ENCODE assay signal across 8 mouse cellular contexts in the genomic region with DNA sequence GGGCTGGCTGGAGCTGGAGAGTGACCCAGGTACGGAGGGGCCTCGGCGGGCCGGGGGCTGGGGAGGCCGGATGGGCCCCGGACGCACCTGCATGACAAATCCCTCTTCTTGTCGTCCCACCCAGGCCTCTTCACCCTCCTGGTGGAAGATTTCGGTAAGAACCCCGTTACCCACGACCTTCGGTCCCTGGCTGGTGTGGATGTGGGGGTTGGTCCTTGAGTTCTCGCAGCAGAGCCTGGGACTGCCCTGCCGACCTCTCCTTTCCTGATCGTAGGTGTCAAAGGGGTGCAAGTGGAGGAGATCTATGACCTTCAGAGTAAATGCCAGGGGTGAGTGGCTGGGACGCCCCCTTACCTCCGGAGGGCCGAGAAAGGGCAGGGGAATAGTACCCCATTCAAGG. TPM values are rescaled to one million over a fixed set of nuclear protein-coding genes. Genes with fewer than 3 reads are reported as not detected.
DNase-seq lines count a peak whose midpoint lies in the region; ATAC-seq and TF ChIP-seq lines count a peak whose summit lies in the region.

No protein-coding gene starts in this region.

- H3K36me3 ChIP-seq in testis, adult 2 months (ENCODE audit: control insufficient read depth, insufficient read depth, low read length): peaks cover 3% of the 10 kb centered on the region
- peaks cover 33% of the 10 kb centered on the region for H3K36me3 ChIP-seq in liver, embryonic 11.5 days (ENCODE audit: control insufficient read depth, insufficient read depth, low read length)
- H3K36me3 ChIP-seq in stomach, postnatal 0 days (ENCODE audit: control insufficient read depth, insufficient read depth, low read length): peaks cover 21% of the 10 kb centered on the region

- DNase-seq in cerebellum, adult 2 months: no peak
- no peak for DNase-seq in cerebellum, postnatal 14 days
- DNase-seq in testis, postnatal 14 days (ENCODE audit: low spot score): no peak
- no peak for DNase-seq in liver, embryonic 11.5 days (ENCODE audit: low spot score)
- no peak for DNase-seq in stomach, postnatal 0 days (ENCODE audit: low spot score)
- DNase-seq in left cerebral cortex, postnatal 36 days (ENCODE audit: low spot score in 2 of 2): no peak
- no peak for DNase-seq in adrenal gland, postnatal 36 days

- no peak for TF ChIP-seq POLR2A in cerebellum, adult 2 months (IDR thresholded peaks at IDR 0.05; ENCODE audit: borderline replicate concordance, insufficient read depth, low read length)
- TF ChIP-seq POLR2A in testis, adult 2 months (IDR thresholded peaks at IDR 0.05; ENCODE audit: control insufficient read depth, low read depth, low read length): no peak

- no peaks in the 10 kb centered on the region for H3K9me3 ChIP-seq in liver, embryonic 11.5 days (ENCODE audit: control insufficient read depth, low read length)
- no peaks in the 10 kb centered on the region for H3K9me3 ChIP-seq in stomach, postnatal 0 days (ENCODE audit: control insufficient read depth, low read length)

- H3K4me1 ChIP-seq in cerebellum, adult 2 months (ENCODE audit: control insufficient read depth, insufficient read depth, low read length): no peaks in the 10 kb centered on the region; the same call in 1 of the 2 replicates
- no peaks in the 10 kb centered on the region; the same call in 1 of the 2 replicates for H3K4me1 ChIP-seq in testis, adult 2 months (ENCODE audit: control insufficient read depth, insufficient read depth, low read length)
- H3K4me1 ChIP-seq in liver, embryonic 11.5 days (replicated peaks; ENCODE audit: control insufficient read depth, insufficient read depth, low read length): peaks cover 14% of the 10 kb centered on the region
- no peaks in the 10 kb centered on the region for H3K4me1 ChIP-seq in stomach, postnatal 0 days (replicated peaks; ENCODE audit: control insufficient read depth, insufficient read depth)

- peak overlapping the region; percentile 55; the same call in 1 of the 2 replicates for H3K27ac ChIP-seq in cerebellum, adult 2 months (ENCODE audit: insufficient read depth, low read length)
- peak overlapping the region; percentile 76 for H3K27ac ChIP-seq in testis, adult 2 months (ENCODE audit: control insufficient read depth, insufficient read depth, low read depth, low read length)
- H3K27ac ChIP-seq in liver, embryonic 11.5 days (ENCODE audit: low read depth, low read length): peak overlapping the region; percentile 91
- peak overlapping the region; percentile 75 for H3K27ac ChIP-seq in stomach, postnatal 0 days (replicated peaks)

- peak overlapping the region; percentile 81 for H3K9ac ChIP-seq in liver, embryonic 11.5 days (ENCODE audit: low read depth, low read length)
- H3K9ac ChIP-seq in stomach, postnatal 0 days (ENCODE audit: low read length): peak overlapping the region; percentile 99

- intact Hi-C loops in left cerebral cortex, postnatal 36 days (cut with DNase I): loop anchor here (5.0 kb wide), 2 partner anchors 44 to 86 kb away; partner anchors contain the start of genes Capn7 and Tnnc1

- no peak for TF ChIP-seq CTCF in cerebellum, adult 2 months (IDR thresholded peaks at IDR 0.05; ENCODE audit: borderline replicate concordance, insufficient read depth, low read depth, low read length)
- TF ChIP-seq CTCF in testis, adult 2 months (IDR thresholded peaks at IDR 0.05; ENCODE audit: control insufficient read depth, insufficient read depth, insufficient replicate concordance, low read depth, low read length): no peak
- TF ChIP-seq CTCF in stomach, postnatal 0 days (IDR thresholded peaks at IDR 0.05; ENCODE audit: low read depth): peak; percentile 26

- peak overlapping the region; percentile 81 for H3K4me2 ChIP-seq in liver, embryonic 11.5 days
- H3K4me2 ChIP-seq in stomach, postnatal 0 days (replicated peaks; ENCODE audit: low read depth): peak overlapping the region; percentile 86

- peak overlapping the region; percentile 96 for H3K4me3 ChIP-seq in cerebellum, adult 2 months (replicated peaks; ENCODE audit: insufficient read depth, low read depth, low read length)
- H3K4me3 ChIP-seq in testis, adult 2 months (ENCODE audit: control insufficient read depth, low read depth, low read length): peak overlapping the region; percentile 98
- peak overlapping the region; percentile 71 for H3K4me3 ChIP-seq in liver, embryonic 11.5 days (ENCODE audit: low read depth, low read length)
- peak overlapping the region; percentile 99 for H3K4me3 ChIP-seq in stomach, postnatal 0 days (ENCODE audit: low read depth, low read length)

- ATAC-seq in liver, embryonic 11.5 days (replicated peaks; ENCODE audit: low FRiP score): no peak
- no peak; the same call in 1 of the 2 replicates for ATAC-seq in stomach, postnatal 0 days (ENCODE audit: low FRiP score, low TSS enrichment)

- no peaks in the 10 kb centered on the region for H3K27me3 ChIP-seq in cerebellum, adult 2 months (ENCODE audit: control insufficient read depth, insufficient read depth, low read length)
- H3K27me3 ChIP-seq in testis, adult 2 months (ENCODE audit: control insufficient read depth, insufficient read depth, low read length): no peaks in the 10 kb centered on the region
- no peaks in the 10 kb centered on the region for H3K27me3 ChIP-seq in liver, embryonic 11.5 days (replicated peaks; ENCODE audit: control insufficient read depth, insufficient read depth, low read length)
- no peaks in the 10 kb centered on the region for H3K27me3 ChIP-seq in stomach, postnatal 0 days (ENCODE audit: control insufficient read depth, insufficient read depth, low read length)

- 2% methylated on average over 18 of the region's 18 CpGs for WGBS in cerebellum, adult 2 months
- WGBS in liver, embryonic 11.5 days: under 1% methylated on average over 17 of the region's 18 CpGs
- WGBS in stomach, postnatal 0 days: 2% methylated on average over 18 of the region's 18 CpGs

- TF ChIP-seq EP300 in stomach, postnatal 0 days (optimal IDR thresholded peaks at IDR 0.05): no peak

RNA-seq across cellular contexts. Expression of gene Bap1, which starts 0.4 kb away (rescaled TPM):
- polyA plus RNA-seq in cerebellum, adult 2 months (2012; rRNA removed): 128 and 131 TPM in 2 replicates
- polyA plus RNA-seq in testis, adult 2 months (2012; rRNA removed): 84.1 and 84.7 TPM in 2 replicates
- 77.2 and 84.4 TPM in 2 replicates for polyA plus RNA-seq in liver, embryonic 11.5 days (2014; fragmentation: Nextera tagmentation; extraction: Ambion mirVana)
- polyA plus RNA-seq in stomach, postnatal 0 days (2015; fragmentation: Nextera tagmentation; extraction: Ambion mirVana): 22.5 and 24.5 TPM in 2 replicates
- total RNA-seq in left cerebral cortex, postnatal 36 days (2021): 100 to 1,000 TPM; 144 to 148 TPM
- total RNA-seq in adrenal gland, postnatal 36 days (2021): 10 to 100 TPM; 61.8 to 63.2 TPM

RNA-seq across cellular contexts. Expression of gene Phf7, which starts 0.5 kb away (rescaled TPM):
- polyA plus RNA-seq in cerebellum, adult 2 months (2012; rRNA removed): 6.5 and 7.8 TPM in 2 replicates
- 1,194 and 1,232 TPM in 2 replicates for polyA plus RNA-seq in testis, adult 2 months (2012; rRNA removed)
- 14.9 and 15.0 TPM in 2 replicates for polyA plus RNA-seq in liver, embryonic 11.5 days (2014; fragmentation: Nextera tagmentation; extraction: Ambion mirVana)
- 9.5 and 10.1 TPM in 2 replicates for polyA plus RNA-seq in stomach, postnatal 0 days (2015; fragmentation: Nextera tagmentation; extraction: Ambion mirVana)
- total RNA-seq in left cerebral cortex, postnatal 36 days (2021): 1 to 10 TPM; 4.4 to 4.6 TPM
- total RNA-seq in adrenal gland, postnatal 36 days (2021): 1 to 10 TPM; 5.1 to 8.9 TPM

RNA-seq across cellular contexts. Expression of gene Sema3g, which starts 34.0 kb away (rescaled TPM):
- 3.0 and 3.2 TPM in 2 replicates for polyA plus RNA-seq in cerebellum, adult 2 months (2012; rRNA removed)
- polyA plus RNA-seq in testis, adult 2 months (2012; rRNA removed): 0.65 and 0.79 TPM in 2 replicates
- polyA plus RNA-seq in liver, embryonic 11.5 days (2014; fragmentation: Nextera tagmentation; extraction: Ambion mirVana): 0.10 TPM in 1 of 2 replicates, not detected in the other
- polyA plus RNA-seq in stomach, postnatal 0 days (2015; fragmentation: Nextera tagmentation; extraction: Ambion mirVana): 0.38 and 0.53 TPM in 2 replicates
- 1 to 10 TPM; 4.4 to 5.8 TPM for total RNA-seq in left cerebral cortex, postnatal 36 days (2021)
- total RNA-seq in adrenal gland, postnatal 36 days (2021): 1 to 10 TPM; 5.7 to 9.6 TPM

RNA-seq across cellular contexts. Expression of gene Nisch, which starts 34.9 kb away (rescaled TPM):
- polyA plus RNA-seq in cerebellum, adult 2 months (2012; rRNA removed): 292 and 304 TPM in 2 replicates
- 62.1 and 63.8 TPM in 2 replicates for polyA plus RNA-seq in testis, adult 2 months (2012; rRNA removed)
- 228 and 245 TPM in 2 replicates for polyA plus RNA-seq in liver, embryonic 11.5 days (2014; fragmentation: Nextera tagmentation; extraction: Ambion mirVana)
- 87.7 and 106 TPM in 2 replicates for polyA plus RNA-seq in stomach, postnatal 0 days (2015; fragmentation: Nextera tagmentation; extraction: Ambion mirVana)
- total RNA-seq in left cerebral cortex, postnatal 36 days (2021): 100 to 1,000 TPM; 373 to 412 TPM
- 100 to 1,000 TPM; 265 to 294 TPM for total RNA-seq in adrenal gland, postnatal 36 days (2021)

RNA-seq across cellular contexts. Expression of gene Tnnc1, which starts 43.5 kb away (rescaled TPM):
- 6.1 and 7.6 TPM in 2 replicates for polyA plus RNA-seq in cerebellum, adult 2 months (2012; rRNA removed)
- 0.48 and 0.59 TPM in 2 replicates for polyA plus RNA-seq in testis, adult 2 months (2012; rRNA removed)
- polyA plus RNA-seq in liver, embryonic 11.5 days (2014; fragmentation: Nextera tagmentation; extraction: Ambion mirVana): 17.6 and 39.0 TPM in 2 replicates
- polyA plus RNA-seq in stomach, postnatal 0 days (2015; fragmentation: Nextera tagmentation; extraction: Ambion mirVana): 4.1 and 6.5 TPM in 2 replicates
- 100 to 1,000 TPM in 1 of 2 experiments, 10 to 100 TPM in 1; 41.9 to 150 TPM for total RNA-seq in left cerebral cortex, postnatal 36 days (2021)
- total RNA-seq in adrenal gland, postnatal 36 days (2021): 1 to 10 TPM in 1 of 2 experiments, under 1 TPM in 1; 0.76 to 1.5 TPM

Comparison
In these comparisons a context has a peak if more than half of its experiments do, and no peak if none do; other contexts are left out.
1. RNA of gene Phf7, which starts 0.5 kb away (polyA plus RNA-seq): 1,194 to 1,232 TPM in testis, adult 2 months; 14.9 to 15.0 TPM in liver, embryonic 11.5 days, 9.5 to 10.1 TPM in stomach, postnatal 0 days and 6.5 to 7.8 TPM in cerebellum, adult 2 months; every median in the first group is over 10 times any median in the second.
2. Peak in every context shown above with its lines, with median percentiles within 50 percentile points of each other: H3K27ac ChIP-seq and H3K4me3 ChIP-seq.